Mouse (Mus musculus) right cerebral cortex, adult 18-20 months (tissue): ENCODE data around the gene Duox1.
A peak's percentile ranks its signal among the peaks of the same experiment; 100 is the strongest.
"Not testable (repeated sequence)": the region's sequence is repeated elsewhere in the genome, so short reads cannot be mapped to it uniquely, and the experiment has no call there.

Experiments
- DNase-seq: peaks from one replicate; pipeline ENCODE4 v3.0.0; 2022; ENCODE audit warnings: mixed read lengths

Gene Duox1

DNA sequence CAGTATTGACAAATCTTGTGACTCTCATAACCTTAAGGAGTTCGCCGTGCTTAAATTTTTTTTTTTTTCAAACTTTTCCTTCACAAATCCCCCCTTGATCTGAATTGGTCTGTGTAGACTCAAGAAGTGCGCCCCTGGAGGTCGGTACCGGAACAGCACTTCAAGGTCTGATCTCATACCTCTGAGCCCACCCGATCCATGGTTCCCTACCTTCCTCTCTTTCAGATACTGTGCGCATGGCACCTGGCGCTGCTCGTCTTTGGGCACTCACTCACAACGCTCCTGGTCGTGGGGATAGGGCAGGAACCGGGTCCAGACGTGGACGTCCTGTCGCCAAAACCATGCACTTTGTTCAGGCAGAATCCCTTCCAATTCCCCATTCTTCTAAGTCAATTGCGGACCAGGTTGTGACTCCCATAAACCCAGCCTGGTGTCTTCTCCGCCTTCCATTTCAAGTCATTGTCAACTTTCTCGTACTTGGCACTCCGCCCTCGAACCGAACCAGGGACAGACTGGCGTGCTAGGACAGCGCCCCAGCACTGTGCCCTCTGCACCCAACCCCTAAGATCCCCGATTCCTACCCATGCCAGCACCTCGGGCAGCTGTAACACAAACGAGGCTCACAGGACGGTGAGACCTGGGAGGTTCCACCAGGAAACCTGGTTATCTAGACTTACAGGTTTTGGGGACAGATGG lies 2.6 kb upstream of the Duox1 start:
- DNase-seq: peak; percentile 21

DNA sequence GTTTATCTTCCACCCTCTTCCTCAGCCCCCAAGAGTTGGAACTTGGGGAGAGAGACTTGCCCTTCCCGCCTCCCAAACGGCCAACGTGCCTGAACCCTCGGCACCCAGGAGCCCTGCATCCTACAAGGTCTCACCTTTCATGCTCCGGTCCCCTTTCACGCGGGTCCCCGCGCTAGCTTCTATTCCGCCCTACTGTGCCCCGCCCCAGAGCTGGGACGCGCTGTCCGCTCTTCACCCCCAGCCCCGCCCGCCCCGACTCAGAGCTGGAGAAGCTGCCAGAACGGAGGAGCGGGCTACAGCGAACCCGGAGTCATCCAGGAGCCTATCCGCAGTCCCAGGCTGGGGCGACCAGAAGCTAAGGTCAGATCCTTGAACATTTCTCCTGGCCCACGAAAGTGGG lies 1.9 kb upstream of the Duox1 start, which contains the start of gene Duoxa1:
Duoxa1 (minus strand) TSS at position 195 of the 400 bp plus-strand sequence.
- DNase-seq: no peak

DNA sequence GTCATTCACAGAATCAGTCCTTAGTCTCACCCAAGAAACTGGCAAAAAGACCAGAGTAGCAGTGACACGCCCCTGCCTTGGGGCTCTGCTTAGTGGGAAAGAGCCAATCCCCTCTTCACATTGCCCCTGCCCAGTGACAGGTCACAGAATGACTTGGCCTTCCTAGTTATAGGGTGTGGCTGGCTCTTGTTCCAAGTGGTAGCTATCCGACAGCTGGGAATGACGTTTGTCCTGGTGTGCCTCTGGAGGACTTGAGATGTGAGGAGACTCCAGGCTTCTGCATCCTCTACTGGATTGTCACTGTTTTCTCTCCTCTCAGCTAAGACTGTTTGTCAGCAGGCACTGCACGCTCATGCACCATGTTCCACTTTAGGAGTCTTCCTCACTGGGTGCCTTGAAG lies 1.9 kb downstream of the Duox1 start:
- DNase-seq: no peak

DNA sequence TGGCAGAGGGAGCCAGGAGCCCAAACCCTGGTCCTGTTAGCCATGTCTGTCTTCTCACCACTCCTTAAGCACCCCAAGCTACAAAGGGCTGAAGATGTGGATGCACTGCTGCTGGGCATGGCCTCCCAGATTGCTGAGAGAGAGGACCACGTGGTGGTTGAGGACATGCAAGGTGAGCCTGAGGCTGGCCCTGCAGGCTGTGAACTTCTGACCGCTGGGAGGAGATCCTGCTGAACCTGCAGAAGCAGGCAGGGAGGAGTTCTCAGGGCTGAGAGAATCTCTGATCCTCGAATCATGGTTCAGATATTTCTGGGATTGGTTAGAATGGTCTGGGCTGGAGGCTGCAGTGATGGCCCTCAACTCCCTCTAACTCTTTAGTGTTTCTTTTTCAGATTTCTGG lies 8.5 kb downstream of the Duox1 start:
- DNase-seq: no peak

DNA sequence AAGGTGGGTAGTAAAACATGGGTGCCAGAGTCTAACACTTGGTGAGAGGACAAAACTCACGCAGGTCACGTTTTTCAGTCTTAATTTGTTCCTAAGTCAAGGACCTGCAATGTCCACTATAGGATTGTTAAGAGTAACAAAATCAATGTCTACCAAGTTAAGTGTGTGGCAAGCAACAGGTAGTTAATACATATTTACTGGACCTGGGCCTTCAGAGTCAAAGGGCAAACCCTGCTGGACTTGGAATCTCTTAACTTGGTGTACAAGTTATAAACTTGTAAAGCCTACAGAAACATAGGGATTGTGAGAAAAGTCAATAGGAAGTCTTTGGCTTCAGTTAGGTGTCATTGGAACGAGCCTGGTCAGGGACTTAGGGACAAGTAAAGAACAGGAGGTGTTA lies 9.1 kb downstream of the Duox1 start:
- no peak for DNase-seq

DNA sequence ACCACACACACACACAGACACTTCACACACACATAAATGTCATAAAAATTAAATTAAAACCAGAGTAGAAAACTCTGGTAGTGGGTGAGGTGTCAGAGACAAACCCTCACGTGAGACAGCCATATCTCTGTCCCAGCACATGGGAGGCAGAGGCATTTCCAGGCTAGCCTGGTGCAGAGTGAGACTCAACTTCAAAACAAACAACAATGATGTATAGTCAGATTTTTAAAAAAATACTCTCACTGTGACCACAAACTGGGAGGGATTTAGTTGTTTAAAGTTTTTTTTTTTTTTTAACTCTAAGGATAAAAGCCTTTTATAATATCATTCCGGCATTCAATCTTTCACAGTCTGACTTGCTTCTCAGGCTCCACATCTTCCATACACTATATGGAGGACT lies 9.9 kb downstream of the Duox1 start:
- no peak for DNase-seq

DNA sequence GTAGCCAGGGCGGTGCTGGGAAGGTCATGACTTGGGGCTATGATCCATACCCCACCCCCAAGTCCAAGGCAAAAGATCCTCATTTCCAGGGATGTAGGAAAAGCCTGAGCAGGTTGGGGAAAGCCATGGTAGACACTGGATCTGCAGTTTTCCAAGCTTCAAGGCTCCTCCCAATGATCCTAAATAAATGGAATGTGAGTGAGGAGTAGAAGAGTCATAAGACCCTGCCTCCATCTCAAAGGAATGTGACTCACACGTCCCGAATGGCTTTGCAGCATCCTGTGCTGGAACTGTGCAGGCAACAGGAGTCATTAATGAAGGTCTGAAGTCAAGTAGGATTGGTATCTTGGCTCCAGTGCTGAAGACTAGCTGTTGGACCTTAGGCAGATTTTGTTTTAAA lies 12.5 kb downstream of the Duox1 start:
- DNase-seq: no peak

DNA sequence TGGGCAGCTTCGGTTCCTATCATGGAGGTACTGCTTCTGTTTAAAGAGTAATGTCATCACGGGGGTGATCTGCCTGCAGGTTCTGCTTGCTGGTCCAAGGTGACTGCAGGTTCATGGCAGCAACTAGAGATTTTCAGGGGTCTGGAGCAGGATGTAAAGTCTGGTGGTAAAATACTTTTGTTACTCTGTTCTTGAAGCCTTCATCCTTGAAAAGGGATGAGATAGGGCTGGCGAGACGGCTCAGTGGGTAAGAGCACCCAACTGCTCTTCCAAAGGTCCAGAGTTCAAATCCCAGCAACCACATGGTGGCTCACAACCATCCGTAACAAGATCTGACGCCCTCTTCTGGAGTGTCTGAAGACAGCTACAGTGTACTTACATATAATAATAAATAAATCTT lies 14.8 kb downstream of the Duox1 start:
- DNase-seq: not testable (repeated sequence)

DNA sequence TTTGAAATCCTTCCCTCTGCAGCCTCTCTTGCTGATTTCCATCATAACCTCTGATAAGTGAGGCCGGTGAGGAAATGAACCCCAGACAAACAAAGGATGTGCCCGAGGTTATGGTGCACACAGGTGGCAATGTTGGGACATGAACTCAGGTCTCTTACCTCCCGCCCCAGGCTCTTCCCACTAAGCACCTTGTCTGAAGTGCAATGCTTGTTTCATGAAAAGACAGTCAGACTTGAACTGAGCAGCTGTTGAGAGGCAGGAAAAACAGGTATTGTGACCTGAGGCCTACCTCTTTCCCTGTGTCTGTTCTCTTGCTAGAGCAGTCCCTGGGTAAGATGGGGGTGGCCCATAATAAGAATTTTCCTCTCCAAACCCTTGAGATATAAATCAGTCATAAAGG lies 16.8 kb downstream of the Duox1 start:
- no peak for DNase-seq

DNA sequence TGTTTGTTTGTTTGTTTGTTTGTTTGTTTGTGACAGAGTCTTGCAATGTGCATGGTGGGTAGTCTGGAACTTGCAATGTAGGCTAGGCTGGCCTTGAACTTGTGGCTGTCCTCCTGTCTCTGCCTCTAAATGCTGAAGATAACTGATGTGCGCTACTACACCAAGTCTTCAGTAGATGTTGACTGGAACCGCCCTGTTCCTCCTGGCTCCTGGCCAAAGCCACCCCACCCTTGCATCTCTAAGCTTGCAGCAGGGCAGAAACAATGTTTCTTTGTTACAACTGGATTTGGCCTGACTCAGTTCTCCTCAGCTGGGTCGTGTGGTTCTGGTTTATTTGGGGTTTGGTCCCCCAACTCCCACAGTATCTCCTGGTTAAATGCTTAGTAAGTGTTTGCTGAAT lies 18.7 kb downstream of the Duox1 start:
- DNase-seq: no peak

DNA sequence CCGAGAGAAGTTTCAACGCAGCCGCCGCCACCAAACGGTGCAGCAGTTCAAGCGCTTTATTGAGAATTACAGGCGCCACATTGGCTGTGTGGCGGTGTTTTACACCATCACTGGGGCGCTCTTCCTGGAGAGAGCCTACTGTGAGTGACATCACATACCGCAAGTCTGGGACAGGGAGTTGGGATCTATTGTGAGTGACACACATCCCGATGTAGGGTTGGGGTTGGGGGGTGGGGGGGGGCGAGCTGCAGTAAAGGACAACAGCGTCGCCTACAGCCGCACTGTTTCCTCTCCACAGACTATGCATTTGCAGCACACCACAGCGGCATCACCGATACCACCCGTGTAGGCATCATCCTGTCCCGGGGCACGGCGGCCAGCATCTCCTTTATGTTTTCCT lies 21.8 kb downstream of the Duox1 start:
- no peak for DNase-seq

DNA sequence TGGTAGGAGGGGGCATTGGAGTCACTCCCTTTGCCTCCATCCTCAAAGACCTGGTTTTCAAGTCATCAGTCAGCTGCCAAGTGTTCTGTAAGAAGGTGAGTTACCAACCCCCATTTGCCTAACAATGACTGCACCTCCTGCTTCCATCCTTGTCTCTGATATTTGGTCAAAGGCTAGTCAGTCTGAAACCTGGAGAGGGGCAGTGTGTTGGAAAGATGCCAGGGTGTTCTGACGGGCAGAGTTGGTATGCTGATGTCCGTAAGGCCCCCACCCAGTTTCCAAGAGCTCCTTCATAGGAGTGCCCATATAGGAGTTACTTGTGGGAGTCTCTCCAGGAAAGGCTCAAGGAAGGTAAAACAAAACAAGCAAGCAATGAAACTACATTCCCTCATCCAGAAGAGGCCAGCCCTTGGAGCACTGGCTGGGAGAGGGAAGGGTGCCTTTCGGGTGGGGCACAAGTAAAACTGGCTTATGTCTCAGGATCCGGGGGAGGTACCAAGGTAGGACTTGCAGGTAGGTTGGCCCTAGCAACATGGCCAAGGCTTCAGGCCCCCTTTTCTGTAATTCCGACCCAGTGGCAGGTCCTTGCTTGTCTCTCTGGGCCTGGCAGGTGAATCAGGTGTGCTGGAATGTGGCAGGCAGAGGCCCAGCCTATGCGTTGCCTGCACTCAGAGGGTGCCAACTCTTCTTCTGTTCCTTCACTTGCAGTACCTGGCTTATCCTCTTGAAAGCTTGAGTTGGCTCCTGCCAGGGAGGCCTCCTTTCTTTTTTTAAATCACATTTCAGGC lies 29.8 kb downstream of the Duox1 start:
- no peak for DNase-seq

DNA sequence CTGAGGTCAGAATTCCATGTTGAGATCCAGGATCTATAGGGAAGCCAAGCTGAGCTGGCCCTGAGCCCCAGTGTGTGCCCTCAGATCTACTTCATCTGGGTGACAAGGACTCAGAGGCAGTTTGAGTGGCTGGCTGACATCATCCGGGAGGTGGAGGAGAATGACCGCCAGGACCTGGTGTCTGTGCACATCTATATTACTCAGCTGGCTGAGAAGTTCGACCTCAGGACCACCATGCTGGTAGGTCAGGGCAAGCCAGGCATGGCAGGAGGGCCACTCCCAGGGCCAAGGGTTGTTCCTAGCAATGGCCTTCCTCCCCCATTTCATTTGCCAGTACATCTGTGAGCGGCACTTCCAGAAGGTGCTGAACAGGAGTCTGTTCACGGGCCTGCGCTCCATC lies 30.7 kb downstream of the Duox1 start:
- not testable (repeated sequence) for DNase-seq

DNA sequence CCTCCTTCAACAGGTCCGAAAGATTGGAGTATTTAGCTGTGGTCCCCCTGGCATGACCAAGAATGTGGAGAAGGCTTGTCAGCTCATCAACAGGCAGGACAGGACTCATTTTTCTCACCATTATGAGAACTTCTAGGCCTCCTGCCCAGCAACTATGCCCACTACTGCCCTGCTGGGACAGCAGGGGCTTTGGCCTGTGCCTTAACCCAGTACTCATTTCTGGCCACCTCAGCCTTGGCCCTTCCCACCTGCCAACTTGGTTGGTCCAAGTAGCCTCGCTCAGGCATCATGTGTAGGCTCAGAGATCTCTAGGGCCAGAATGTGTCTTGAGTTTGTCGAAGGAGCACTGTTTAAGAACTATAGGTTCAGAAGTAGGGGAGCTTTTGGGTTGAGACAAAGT lies 31.8 kb downstream of the Duox1 start:
- no peak for DNase-seq

DNA sequence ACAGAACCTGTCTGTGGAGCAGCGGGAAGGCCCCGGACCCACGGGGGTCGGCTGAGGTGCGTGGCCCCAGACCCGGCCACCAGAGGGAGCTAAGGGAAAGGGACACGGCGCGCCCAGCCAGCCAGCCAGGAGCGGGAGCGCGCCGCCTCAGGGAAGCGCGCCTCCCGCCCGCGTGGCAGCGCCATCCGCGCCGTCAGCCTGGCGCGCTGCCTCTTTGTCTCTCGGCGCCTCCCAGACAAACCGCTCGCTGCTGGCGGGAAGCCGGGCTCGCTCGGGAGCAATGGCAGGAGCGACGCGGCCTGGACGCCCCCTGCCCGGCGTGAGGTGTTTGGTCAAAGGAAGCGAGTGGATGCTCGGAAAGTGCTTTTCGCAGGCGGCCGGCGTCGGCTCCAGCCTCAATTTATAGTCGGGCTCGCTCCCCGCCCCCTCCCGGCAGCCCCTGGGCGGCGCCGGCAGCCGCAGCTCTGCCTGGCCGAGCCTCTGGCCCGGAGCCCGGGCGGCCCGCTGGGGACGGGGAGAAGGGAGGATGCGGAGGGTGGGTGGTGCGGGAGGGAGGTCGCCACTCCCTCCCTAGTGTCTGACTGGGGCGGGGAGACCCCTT lies 33.2 kb downstream of the Duox1 start:
- DNase-seq: peak; percentile 91

DNA sequence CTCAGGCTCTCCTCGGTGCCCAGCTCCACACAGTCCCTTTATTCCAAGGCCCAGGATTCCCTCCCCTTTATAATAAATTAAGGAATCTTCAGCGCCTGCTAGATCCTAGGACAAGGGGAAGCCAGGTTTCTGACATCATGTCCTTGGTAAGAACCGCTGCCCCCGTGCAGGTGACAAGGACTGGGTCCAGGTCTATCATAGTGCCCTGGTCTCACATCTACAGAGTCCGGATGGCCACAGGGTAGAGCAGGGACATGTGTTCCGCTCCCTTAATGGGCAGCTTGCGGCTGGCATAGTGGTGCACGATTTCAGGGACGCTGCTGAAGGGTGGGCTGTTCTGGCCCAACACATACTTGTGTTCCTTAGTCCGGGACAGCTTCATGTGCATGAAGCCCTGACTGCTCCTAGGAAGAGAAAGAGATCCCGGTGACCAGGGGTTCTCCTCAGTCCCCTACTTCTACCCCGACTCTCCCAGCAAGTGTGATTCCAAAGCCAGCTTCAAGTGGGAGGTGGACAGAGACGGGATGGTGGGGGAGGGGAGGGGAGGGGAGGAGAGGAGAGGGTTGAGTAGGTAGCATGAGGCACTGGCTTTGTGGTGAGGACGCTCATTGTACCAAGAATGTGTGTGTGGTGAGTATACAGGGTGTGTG lies 33.8 kb downstream of the Duox1 start:
- DNase-seq: no peak

DNA sequence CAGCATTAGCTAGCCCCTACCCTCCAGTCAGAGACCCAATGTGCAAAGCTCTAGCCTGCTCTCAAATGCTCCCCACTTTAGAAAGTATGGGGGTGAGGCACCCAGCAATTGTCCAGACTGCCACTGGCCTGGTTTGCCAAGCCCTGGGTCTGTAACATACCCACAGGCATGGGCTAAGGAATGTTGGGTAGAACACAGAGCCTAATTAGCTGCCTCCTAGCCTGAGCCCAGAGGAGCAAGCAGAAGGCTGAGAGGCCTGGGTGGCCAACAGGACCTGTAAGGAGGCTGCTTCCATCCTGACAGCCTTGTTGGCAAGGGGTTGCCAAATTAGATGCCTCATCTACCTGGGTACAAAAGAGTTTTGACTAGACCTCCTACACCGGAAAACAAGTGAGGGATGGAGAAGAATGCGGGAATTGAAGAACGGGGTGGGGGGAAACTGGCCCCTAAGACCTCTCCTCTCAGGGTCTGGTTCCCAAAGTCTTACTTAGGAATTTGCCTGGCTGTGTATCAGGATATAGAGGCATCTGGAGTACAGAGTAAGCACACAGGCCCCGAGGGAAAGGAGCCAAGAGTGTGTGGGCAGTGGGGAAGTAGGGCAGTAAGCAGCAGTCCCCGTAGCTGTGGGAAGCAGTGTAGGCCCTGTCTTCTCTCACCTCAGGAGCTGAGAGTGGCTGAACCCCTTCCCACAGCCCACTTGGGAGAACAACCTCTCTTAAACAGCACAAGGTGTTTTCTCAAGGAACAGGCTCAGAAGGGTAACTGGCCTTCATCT lies 35.9 kb downstream of the Duox1 start:
- peak; percentile 88 for DNase-seq

DNA sequence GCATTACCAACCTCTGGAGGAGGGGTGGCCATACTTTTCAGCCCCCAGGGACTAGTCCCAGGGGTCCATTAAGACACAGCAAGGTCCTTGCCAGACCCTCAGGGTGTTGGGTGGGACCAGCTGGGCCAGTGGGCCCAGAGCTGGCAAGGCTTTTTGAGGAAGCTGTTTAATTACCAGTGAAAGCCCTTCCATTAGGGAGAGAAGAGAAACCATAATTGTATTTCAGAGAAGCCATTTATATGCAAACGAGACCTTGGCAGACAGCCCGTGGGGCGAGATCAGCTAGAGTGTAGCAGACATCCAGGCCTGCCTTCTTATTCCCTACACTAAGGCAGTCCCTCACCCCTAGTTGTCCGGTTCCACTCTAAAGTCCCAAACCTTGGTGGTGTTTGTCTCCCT lies 36.5 kb downstream of the Duox1 start:
- peak; percentile 62 for DNase-seq

DNA sequence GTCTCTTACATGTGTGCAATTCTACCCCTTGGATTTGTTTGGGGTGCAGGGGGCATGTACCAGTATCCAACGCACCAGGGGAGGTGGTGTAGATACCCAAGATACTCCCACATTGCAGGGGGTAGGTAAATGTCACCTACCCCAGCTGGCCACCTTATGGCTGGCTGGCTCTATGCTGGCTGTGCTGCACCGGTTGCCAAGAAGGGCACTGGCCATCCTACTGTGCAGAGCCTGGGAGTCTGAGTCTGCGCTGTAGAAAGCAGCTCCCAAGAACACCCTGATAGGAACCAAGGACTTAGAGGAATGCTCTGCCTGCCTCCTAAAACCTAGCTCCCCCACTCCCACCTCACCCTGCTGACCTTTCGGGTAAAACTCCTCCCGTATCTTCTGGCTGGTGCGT lies 37.5 kb downstream of the Duox1 start:
- DNase-seq: no peak

DNA sequence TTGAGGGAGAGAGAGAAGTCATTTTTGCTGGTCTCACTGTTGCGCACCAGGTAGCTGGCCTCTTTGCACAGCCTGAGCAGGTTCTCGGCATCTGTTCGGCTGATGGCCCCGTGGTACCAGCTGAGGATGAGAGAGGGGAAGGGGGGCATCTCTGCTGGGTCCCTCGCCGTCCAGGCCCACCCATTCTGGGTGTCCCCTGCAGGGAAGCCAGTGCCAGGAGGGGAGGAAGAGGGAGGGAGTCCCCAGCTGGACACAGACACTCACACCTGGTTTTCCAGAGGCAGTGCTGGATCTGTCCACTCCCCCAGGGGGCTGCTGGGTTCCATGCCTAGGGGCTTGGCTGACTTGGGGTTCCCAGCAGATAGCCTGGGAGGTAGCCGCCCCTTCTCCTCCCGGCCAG lies 38.3 kb downstream of the Duox1 start:
- DNase-seq: no peak

DNA sequence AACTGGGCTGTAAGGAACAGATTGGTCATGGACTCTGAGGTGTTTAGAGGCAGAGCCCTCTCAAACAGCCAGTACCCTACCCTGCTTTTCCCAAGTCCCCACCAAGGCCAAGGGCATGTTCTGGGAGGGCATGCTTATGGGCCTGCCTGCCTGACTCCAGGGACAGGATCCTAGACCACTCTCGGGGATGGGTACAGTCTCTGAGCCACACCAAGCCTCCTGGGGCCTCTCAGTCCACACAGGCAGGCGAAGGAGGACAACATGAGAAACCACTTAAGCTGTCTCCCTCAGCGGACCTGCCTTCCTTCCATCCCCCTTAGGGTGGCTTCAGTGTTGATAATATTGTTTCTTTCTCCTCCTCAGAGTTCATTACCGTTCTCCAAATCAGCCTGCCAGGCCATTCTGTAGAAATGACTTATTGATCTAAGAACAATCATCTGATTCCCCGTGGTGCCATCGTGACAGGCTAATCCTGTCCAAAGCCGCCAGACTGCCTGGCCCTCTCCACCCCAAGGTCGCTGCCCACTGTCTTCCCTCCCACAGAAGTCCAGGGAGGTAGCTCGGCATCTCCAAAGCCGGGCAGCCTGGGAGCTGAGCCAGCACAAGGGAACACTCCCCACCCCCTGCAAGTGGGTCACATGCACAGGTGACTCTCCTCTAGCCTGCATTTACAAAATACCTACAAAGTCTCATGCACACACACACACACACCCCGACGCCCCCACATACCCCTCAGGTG lies 38.9 kb downstream of the Duox1 start:
- DNase-seq: no peak

DNA sequence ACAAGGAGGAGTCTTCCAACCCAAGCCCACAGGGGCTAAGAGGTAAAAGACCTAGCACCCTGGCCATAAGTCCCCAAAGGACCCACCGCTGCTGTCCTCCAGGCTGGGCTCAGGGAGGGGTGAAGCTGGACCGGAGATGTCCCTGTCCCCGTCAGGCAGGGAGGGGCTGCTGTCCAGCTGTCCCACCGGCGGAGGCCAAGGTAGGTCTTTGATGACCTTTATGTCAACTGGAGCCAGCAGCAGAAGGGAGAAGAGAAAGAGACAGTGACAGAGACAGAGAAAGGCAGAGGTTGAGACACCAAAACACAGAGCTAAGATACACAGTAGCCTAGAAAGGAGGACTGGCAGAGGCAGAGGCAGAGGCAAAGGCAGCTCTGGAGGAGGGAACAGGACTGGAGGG lies 39.9 kb downstream of the Duox1 start:
- DNase-seq: no peak
